In genomic region chr14:25496116-25496515, GRCm38 (mm10) we compare ENCODE assay signal across 8 mouse cellular contexts. TPM values are rescaled to one million over a fixed set of nuclear protein-coding genes. Genes with fewer than 3 reads are reported as not detected.
DNase-seq lines count a peak whose midpoint lies in the region; ATAC-seq lines count a peak whose summit lies in the region.

No protein-coding gene starts in this region.

- intact Hi-C loops in left cerebral cortex, postnatal 4 days (cut with DNase I), result no loop called here
- intact Hi-C loops in left cerebral cortex, postnatal 36 days (cut with DNase I), result loop anchor here (5.0 kb wide), 1 partner anchor 34 kb away; no protein-coding TSS in a partner anchor

- peak; percentile 75 for DNase-seq in adrenal gland, adult 8-10 months
- no peak for DNase-seq in adrenal gland, adult 18-20 months (ENCODE audit: low spot score in 2 of 2)
- peak; percentile 78 for DNase-seq in left cerebral cortex, postnatal 4 days
- no peak for DNase-seq in left cerebral cortex, postnatal 36 days (ENCODE audit: low spot score in 2 of 2)
- peak; percentile 76 to 90 for DNase-seq in cerebellum, postnatal 10 days
- peak; percentile 90 to 93 for DNase-seq in kidney, postnatal 36 days
- no peak for DNase-seq in ovary, postnatal 10 days (ENCODE audit: low spot score)

- no peak for ATAC-seq in CD4-positive, CD25-positive, alpha-beta regulatory T cell, adult 4 months

RNA-seq across cellular contexts. Expression of gene Zmiz1, which starts 37.1 kb away (rescaled TPM):
- total RNA-seq in adrenal gland, adult 8-10 months (2022), result 100 to 1,000 TPM in 2 of 4 experiments, 10 to 100 TPM in 2; 90.3 to 192 (median 125) TPM
- 100 to 1,000 TPM in 1 of 2 experiments, 10 to 100 TPM in 1; 89.1 to 116 TPM for total RNA-seq in adrenal gland, adult 18-20 months (2021)
- 100 to 1,000 TPM; 149 to 152 TPM for total RNA-seq in left cerebral cortex, postnatal 4 days (2021)
- total RNA-seq in left cerebral cortex, postnatal 36 days (2021), result 100 to 1,000 TPM in 1 of 2 experiments, 10 to 100 TPM in 1; 83.9 to 111 TPM
- polyA plus RNA-seq in CD4-positive, CD25-positive, alpha-beta regulatory T cell, adult 4 months (2017; shearing (Covaris generic)), result 10 to 100 TPM; 21.2 to 34.3 TPM

Comparison
In these comparisons a context has a peak if more than half of its experiments do, and no peak if none do; other contexts are left out.
1. DNase-seq: peak in adrenal gland, adult 8-10 months (single experiment), left cerebral cortex, postnatal 4 days (single experiment), cerebellum, postnatal 10 days (2 of 2) and kidney, postnatal 36 days (2 of 2); none in adrenal gland, adult 18-20 months (0 of 2), left cerebral cortex, postnatal 36 days (0 of 2) and ovary, postnatal 10 days (single experiment).